Mouse (Mus musculus): ENCODE results near the gene Ces1f. TPM values are rescaled to one million over a fixed set of nuclear protein-coding genes. Genes with fewer than 3 reads are reported as not detected.
"Not testable (repeated sequence)": the region's sequence is repeated elsewhere in the genome, so short reads cannot be mapped to it uniquely, and the experiment has no call there.

Gene Ces1f
- total and polyA plus RNA-seq, 2 experiments from 2014 or later = not detected

GRCm38 (mm10) chr8:93235681-93236080 lies 43.9 kb downstream of the Ces1f start:
- Histone ChIP-seq H3K27me3 (ENCODE audit: insufficient read depth, low read length) (no peaks in the 10 kb centered on the region), H3K4me2 (ENCODE audit: low read depth) (no peak overlapping the region), H3K9ac (no peak overlapping the region), H3K27ac (ENCODE audit: low read depth, low read length) (no peak overlapping the region), H3K4me1 (ENCODE audit: insufficient read depth) (no peaks in the 10 kb centered on the region), H3K9me3 (ENCODE audit: low read length) (no peaks in the 10 kb centered on the region), H3K36me3 (ENCODE audit: insufficient read depth) (no peaks in the 10 kb centered on the region), H3K4me3 (ENCODE audit: low read depth, low read length) (no peak overlapping the region)
- DNase-seq = no peak
- no peak for ATAC-seq
- 95% methylated on average over 1 of the region's 1 CpGs for WGBS
- TF ChIP-seq CTCF (IDR thresholded peaks at IDR 0.05; ENCODE audit: low read depth) = no peak

GRCm38 (mm10) chr8:93234706-93235105 lies 44.8 kb downstream of the Ces1f start:
- no peaks in the 10 kb centered on the region for H3K27me3 ChIP-seq (ENCODE audit: insufficient read depth, low read length)
- 94% methylated on average over 1 of the region's 1 CpGs for WGBS

GRCm38 (mm10) chr8:93234068-93234467 lies 45.5 kb downstream of the Ces1f start:
- Histone ChIP-seq H3K4me3 (ENCODE audit: low read depth, low read length) (no peak overlapping the region), H3K27ac (ENCODE audit: low read depth, low read length) (no peak overlapping the region), H3K4me1 (ENCODE audit: insufficient read depth) (no peaks in the 10 kb centered on the region), H3K9ac (no peak overlapping the region), H3K9me3 (ENCODE audit: low read length) (no peaks in the 10 kb centered on the region), H3K36me3 (ENCODE audit: insufficient read depth) (no peaks in the 10 kb centered on the region), H3K27me3 (ENCODE audit: insufficient read depth, low read length) (no peaks in the 10 kb centered on the region), H3K4me2 (ENCODE audit: low read depth) (no peak overlapping the region)
- ATAC-seq (no peak), DNase-seq (no peak)
- WGBS = 89% methylated on average over 6 of the region's 6 CpGs
- no peak for TF ChIP-seq CTCF (IDR thresholded peaks at IDR 0.05; ENCODE audit: low read depth)

More at GRCm38 (mm10) chr8:93234706-93235105, 44.8 kb downstream of the Ces1f start:
- Histone ChIP-seq H3K9ac (no peak overlapping the region), H3K4me3 (ENCODE audit: low read depth, low read length) (no peak overlapping the region), H3K9me3 (ENCODE audit: low read length) (no peaks in the 10 kb centered on the region), H3K4me2 (ENCODE audit: low read depth) (no peak overlapping the region), H3K36me3 (ENCODE audit: insufficient read depth) (no peaks in the 10 kb centered on the region), H3K27ac (ENCODE audit: low read depth, low read length) (no peak overlapping the region), H3K4me1 (ENCODE audit: insufficient read depth) (no peaks in the 10 kb centered on the region)
- TF ChIP-seq CTCF (IDR thresholded peaks at IDR 0.05; ENCODE audit: low read depth) = no peak
- ATAC-seq = no peak
- DNase-seq = no peak

- Histone ChIP-seq H3K4me2 (ENCODE audit: low read depth) (no peak within 1 kb of the TSS), H3K27ac (ENCODE audit: low read depth, low read length) (no peak within 1 kb of the TSS), H3K9ac (no peak within 1 kb of the TSS), H3K27me3 (ENCODE audit: insufficient read depth, low read length) (no peaks in the 10 kb centered on the region), H3K4me3 (ENCODE audit: low read depth, low read length) (no peak within 1 kb of the TSS), H3K36me3 (ENCODE audit: insufficient read depth) (no peaks in the 10 kb centered on the region), H3K9me3 (ENCODE audit: low read length) (no peaks in the 10 kb centered on the region), H3K4me1 (ENCODE audit: insufficient read depth) (no peaks in the 10 kb centered on the region)
- DNase-seq (no peak), ATAC-seq (no peak)
- TF ChIP-seq CTCF (IDR thresholded peaks at IDR 0.05; ENCODE audit: low read depth) = no peak
These were observed 50.1 kb downstream of the Ces1f start, which contains the start of gene Ces1e for GRCm38 (mm10) chr8:93229446-93229845. TSS of gene Ces1e (minus strand) at chr8:93229619.

GRCm38 (mm10) chr8:93228673-93229370 lies 50.7 kb downstream of the Ces1f start:
- Histone ChIP-seq H3K4me3 (ENCODE audit: low read depth, low read length) (no peak overlapping the region), H3K9me3 (ENCODE audit: low read length) (no peaks in the 10 kb centered on the region), H3K4me2 (ENCODE audit: low read depth) (no peak overlapping the region), H3K9ac (no peak overlapping the region), H3K4me1 (ENCODE audit: insufficient read depth) (no peaks in the 10 kb centered on the region), H3K27me3 (ENCODE audit: insufficient read depth, low read length) (no peaks in the 10 kb centered on the region), H3K27ac (ENCODE audit: low read depth, low read length) (no peak overlapping the region), H3K36me3 (ENCODE audit: insufficient read depth) (no peaks in the 10 kb centered on the region)
- WGBS = 67% methylated on average over 11 of the region's 11 CpGs
- ATAC-seq (no peak), DNase-seq (no peak)
- no peak for TF ChIP-seq CTCF (IDR thresholded peaks at IDR 0.05; ENCODE audit: low read depth)

- not testable (repeated sequence) for H3K4me1 ChIP-seq (ENCODE audit: insufficient read depth); H3K9me3 ChIP-seq (ENCODE audit: low read length); H3K9ac ChIP-seq; H3K4me3 ChIP-seq (ENCODE audit: low read depth, low read length); ATAC-seq; H3K4me2 ChIP-seq (ENCODE audit: low read depth); DNase-seq; H3K27ac ChIP-seq (ENCODE audit: low read depth, low read length); H3K27me3 ChIP-seq (ENCODE audit: insufficient read depth, low read length); H3K36me3 ChIP-seq (ENCODE audit: insufficient read depth)
- 95% methylated on average over 1 of the region's 1 CpGs for WGBS
These were observed 53.1 kb downstream of the Ces1f start for GRCm38 (mm10) chr8:93226471-93226870.

GRCm38 (mm10) chr8:93221896-93222295 lies 57.7 kb downstream of the Ces1f start:
- H3K27me3 ChIP-seq (ENCODE audit: insufficient read depth, low read length) = no peaks in the 10 kb centered on the region
- ATAC-seq = no peak

More at GRCm38 (mm10) chr8:93221896-93222295, 57.7 kb downstream of the Ces1f start:
- no peak for DNase-seq
- TF ChIP-seq CTCF (IDR thresholded peaks at IDR 0.05; ENCODE audit: low read depth) = no peak
- H3K27ac ChIP-seq (ENCODE audit: low read depth, low read length) = no peak overlapping the region
- no peak overlapping the region for H3K4me2 ChIP-seq (ENCODE audit: low read depth)
- no peaks in the 10 kb centered on the region for H3K4me1 ChIP-seq (ENCODE audit: insufficient read depth)
- no peaks in the 10 kb centered on the region for H3K9me3 ChIP-seq (ENCODE audit: low read length)
- WGBS = 80% methylated on average over 3 of the region's 3 CpGs
- H3K36me3 ChIP-seq (ENCODE audit: insufficient read depth) = no peaks in the 10 kb centered on the region
- no peak overlapping the region for H3K9ac ChIP-seq
- no peak overlapping the region for H3K4me3 ChIP-seq (ENCODE audit: low read depth, low read length)

Measured in forebrain, postnatal 0 days (tissue).